Mouse (Mus musculus) granulocyte monocyte progenitor cell, adult 5-6 weeks (primary cell): Measurements from ENCODE around the gene Ypel3. TPM values are rescaled to one million over a fixed set of nuclear protein-coding genes. Genes with fewer than 3 reads are reported as not detected.
A peak's percentile ranks its signal among the peaks of the same experiment; 100 is the strongest.

Source experiments
- ATAC-seq: replicated peaks from 2 replicates; pipeline ENCODE4 v1.8.0; 2016; ENCODE audit warnings: mild to moderate bottlenecking, moderate TSS enrichment, inconsistent platforms; ENCODE audit not compliant: poor library complexity, severe bottlenecking
- total RNA-seq, 2 experiments: library from RNA; stranded (forward) in 1 of 2; stranded (reverse) in 1 of 2; fragments of 200-712, 200-1000 nt in 1 of 2; fragments of >200 nt in 1 of 2; fragmentation: Nextera tagmentation in 1 of 2; gene quantifications; 2 replicates each; pipeline ENCODE4 v1.2.3; 2014 to 2017

Ypel3 gene
- total RNA-seq, 2 experiments from 2014 or later = 17.4 to 29.6 TPM

- ATAC-seq = no peak
Observed at GRCm38 (mm10) chr7:126806956-126807355, 30.2 kb downstream of the Ypel3 start.

GRCm38 (mm10) chr7:126807405-126807804 is 30.6 kb downstream of the Ypel3 start:
- ATAC-seq = no peak

- ATAC-seq = peak; percentile 92
Observed at GRCm38 (mm10) chr7:126808703-126809455, 32.1 kb downstream of the Ypel3 start.

- ATAC-seq = no peak
Observed at GRCm38 (mm10) chr7:126809723-126810369, 33.1 kb downstream of the Ypel3 start.

GRCm38 (mm10) chr7:126815726-126816222 is 39.0 kb downstream of the Ypel3 start:
- ATAC-seq = no peak

GRCm38 (mm10) chr7:126816494-126816893 is 39.7 kb downstream of the Ypel3 start:
- ATAC-seq = no peak

- ATAC-seq = no peak
Observed at GRCm38 (mm10) chr7:126817595-126817994, 40.8 kb downstream of the Ypel3 start.

- ATAC-seq = no peak
Observed at GRCm38 (mm10) chr7:126818818-126819217, 42.1 kb downstream of the Ypel3 start.

GRCm38 (mm10) chr7:126821835-126822511 is 45.2 kb downstream of the Ypel3 start:
- ATAC-seq = peak; percentile 80

- no peak for ATAC-seq
Observed at GRCm38 (mm10) chr7:126822741-126823140, 46.0 kb downstream of the Ypel3 start.

GRCm38 (mm10) chr7:126823202-126823711 is 46.5 kb downstream of the Ypel3 start:
- ATAC-seq = no peak

- ATAC-seq = no peak
Observed at GRCm38 (mm10) chr7:126823940-126824339, 47.2 kb downstream of the Ypel3 start.

- peak; percentile 49 for ATAC-seq
Observed at GRCm38 (mm10) chr7:126825403-126825802, 48.6 kb downstream of the Ypel3 start.

- ATAC-seq = no peak
Observed at GRCm38 (mm10) chr7:126825952-126826351, 49.2 kb downstream of the Ypel3 start.

Other genes starting within 250 kb of the Ypel3 start
Only the 30 nearest of the 31 such genes appear.
- 188 and 206 TPM in 2 replicates for gene Eif3c, start 210.5 kb upstream of the Ypel3 start, total RNA-seq (2014; fragmentation: Nextera tagmentation)
- 229 and 239 TPM in 2 replicates for gene Eif3c, start 210.5 kb upstream of the Ypel3 start, total RNA-seq (2017)
- 2.1 and 3.9 TPM in 2 replicates for gene Apobr, start 192.0 kb upstream of the Ypel3 start, total RNA-seq (2014; fragmentation: Nextera tagmentation)
- 4.2 and 6.2 TPM in 2 replicates for gene Apobr, start 192.0 kb upstream of the Ypel3 start, total RNA-seq (2017)
- 37.7 and 61.7 TPM in 2 replicates for gene Cln3, start 191.1 kb upstream of the Ypel3 start, total RNA-seq (2014; fragmentation: Nextera tagmentation)
- 9.6 and 16.3 TPM in 2 replicates for gene Cln3, start 191.1 kb upstream of the Ypel3 start, total RNA-seq (2017)
- gene Il27, start 182.0 kb upstream of the Ypel3 start, total RNA-seq (2014; fragmentation: Nextera tagmentation) = 1.3 TPM in 1 of 2 replicates, not detected in the other
- gene Il27, start 182.0 kb upstream of the Ypel3 start, total RNA-seq (2017) = 1.2 TPM in 1 of 2 replicates, not detected in the other
- gene Nupr1, start 146.1 kb upstream of the Ypel3 start, total RNA-seq (2014; fragmentation: Nextera tagmentation) = 0.92 and 1.3 TPM in 2 replicates
- 1.7 TPM in 1 of 2 replicates, not detected in the other for gene Nupr1, start 146.1 kb upstream of the Ypel3 start, total RNA-seq (2017)
- gene Sgf29, start 127.6 kb upstream of the Ypel3 start, total RNA-seq (2014; fragmentation: Nextera tagmentation) = 129 and 133 TPM in 2 replicates
- 53.3 and 79.1 TPM in 2 replicates for gene Sgf29, start 127.6 kb upstream of the Ypel3 start, total RNA-seq (2017)
- 0.85 TPM in 1 of 2 replicates, not detected in the other for gene Sult1a1, start 100.5 kb upstream of the Ypel3 start, total RNA-seq (2014; fragmentation: Nextera tagmentation)
- gene Sult1a1, start 100.5 kb upstream of the Ypel3 start, total RNA-seq (2017) = 0.56 and 1.6 TPM in 2 replicates
- 151 and 195 TPM in 2 replicates for gene Bola2, start 81.6 kb upstream of the Ypel3 start, total RNA-seq (2014; fragmentation: Nextera tagmentation)
- 135 and 158 TPM in 2 replicates for gene Bola2, start 81.6 kb upstream of the Ypel3 start, total RNA-seq (2017)
- gene Slx1b, start 81.2 kb upstream of the Ypel3 start, total RNA-seq (2014; fragmentation: Nextera tagmentation) = 9.3 and 13.3 TPM in 2 replicates
- gene Slx1b, start 81.2 kb upstream of the Ypel3 start, total RNA-seq (2017) = 5.4 and 6.3 TPM in 2 replicates
- 497 and 510 TPM in 2 replicates for gene Coro1a, start 69.2 kb upstream of the Ypel3 start, total RNA-seq (2014; fragmentation: Nextera tagmentation)
- 409 and 441 TPM in 2 replicates for gene Coro1a, start 69.2 kb upstream of the Ypel3 start, total RNA-seq (2017)
- 90.7 and 111 TPM in 2 replicates for gene Mapk3, start 17.4 kb upstream of the Ypel3 start, total RNA-seq (2014; fragmentation: Nextera tagmentation)
- gene Mapk3, start 17.4 kb upstream of the Ypel3 start, total RNA-seq (2017) = 52.5 and 53.0 TPM in 2 replicates
- gene Gdpd3, start 10.6 kb upstream of the Ypel3 start, total RNA-seq (2014; fragmentation: Nextera tagmentation) = 13.0 and 27.7 TPM in 2 replicates
- gene Gdpd3, start 10.6 kb upstream of the Ypel3 start, total RNA-seq (2017) = 3.6 and 11.3 TPM in 2 replicates
- 0.58 TPM in 1 of 2 replicates, not detected in the other for gene Tbx6, start 4.5 kb downstream of the Ypel3 start, total RNA-seq (2014; fragmentation: Nextera tagmentation)
- gene Tbx6, start 4.5 kb downstream of the Ypel3 start, total RNA-seq (2017) = not detected in 2 replicates
- gene Ppp4c, start 15.5 kb downstream of the Ypel3 start, total RNA-seq (2014; fragmentation: Nextera tagmentation) = 160 and 219 TPM in 2 replicates
- 131 and 137 TPM in 2 replicates for gene Ppp4c, start 15.5 kb downstream of the Ypel3 start, total RNA-seq (2017)
- not detected in 2 replicates for gene Fam57b, start 20.7 kb downstream of the Ypel3 start, total RNA-seq (2014; fragmentation: Nextera tagmentation)
- not detected in 2 replicates for gene Fam57b, start 20.7 kb downstream of the Ypel3 start, total RNA-seq (2017)
- not detected in 2 replicates for gene 4930451I11Rik, start 54.7 kb downstream of the Ypel3 start, total RNA-seq (2014; fragmentation: Nextera tagmentation)
- gene 4930451I11Rik, start 54.7 kb downstream of the Ypel3 start, total RNA-seq (2017) = not detected in 2 replicates
- not detected in 2 replicates for gene Doc2a, start 70.5 kb downstream of the Ypel3 start, total RNA-seq (2014; fragmentation: Nextera tagmentation)
- gene Doc2a, start 70.5 kb downstream of the Ypel3 start, total RNA-seq (2017) = 0.15 TPM in 1 of 2 replicates, not detected in the other
- gene Hirip3, start 85.0 kb downstream of the Ypel3 start, total RNA-seq (2014; fragmentation: Nextera tagmentation) = 62.2 and 65.9 TPM in 2 replicates
- gene Hirip3, start 85.0 kb downstream of the Ypel3 start, total RNA-seq (2017) = 168 and 171 TPM in 2 replicates
- gene Ino80e, start 85.4 kb downstream of the Ypel3 start, total RNA-seq (2014; fragmentation: Nextera tagmentation) = 89.0 and 100 TPM in 2 replicates
- 23.4 and 35.3 TPM in 2 replicates for gene Ino80e, start 85.4 kb downstream of the Ypel3 start, total RNA-seq (2017)
- gene Taok2, start 107.7 kb downstream of the Ypel3 start, total RNA-seq (2014; fragmentation: Nextera tagmentation) = 28.0 and 45.8 TPM in 2 replicates
- gene Taok2, start 107.7 kb downstream of the Ypel3 start, total RNA-seq (2017) = 29.9 and 35.6 TPM in 2 replicates
- gene Tmem219, start 146.0 kb downstream of the Ypel3 start, total RNA-seq (2014; fragmentation: Nextera tagmentation) = 27.9 and 31.9 TPM in 2 replicates
- 20.0 and 26.5 TPM in 2 replicates for gene Tmem219, start 146.0 kb downstream of the Ypel3 start, total RNA-seq (2017)
- gene Kctd13, start 151.9 kb downstream of the Ypel3 start, total RNA-seq (2014; fragmentation: Nextera tagmentation) = 12.4 and 23.1 TPM in 2 replicates
- gene Kctd13, start 151.9 kb downstream of the Ypel3 start, total RNA-seq (2017) = 9.7 and 10.3 TPM in 2 replicates
- not detected in 2 replicates for gene Asphd1, start 172.6 kb downstream of the Ypel3 start, total RNA-seq (2014; fragmentation: Nextera tagmentation)
- gene Asphd1, start 172.6 kb downstream of the Ypel3 start, total RNA-seq (2017) = not detected in 2 replicates
- 3.4 and 6.4 TPM in 2 replicates for gene Sez6l2, start 173.6 kb downstream of the Ypel3 start, total RNA-seq (2014; fragmentation: Nextera tagmentation)
- gene Sez6l2, start 173.6 kb downstream of the Ypel3 start, total RNA-seq (2017) = 0.46 and 1.4 TPM in 2 replicates
- gene Cdipt, start 199.0 kb downstream of the Ypel3 start, total RNA-seq (2014; fragmentation: Nextera tagmentation) = 72.3 and 78.9 TPM in 2 replicates
- gene Cdipt, start 199.0 kb downstream of the Ypel3 start, total RNA-seq (2017) = 38.2 and 63.1 TPM in 2 replicates
- gene Cdiptos, start 199.1 kb downstream of the Ypel3 start, total RNA-seq (2014; fragmentation: Nextera tagmentation) = 1.1 and 2.7 TPM in 2 replicates
- 0.26 and 1.1 TPM in 2 replicates for gene Cdiptos, start 199.1 kb downstream of the Ypel3 start, total RNA-seq (2017)
- 9.8 and 13.1 TPM in 2 replicates for gene Mvp, start 237.7 kb downstream of the Ypel3 start, total RNA-seq (2014; fragmentation: Nextera tagmentation)
- 17.7 and 22.1 TPM in 2 replicates for gene Mvp, start 237.7 kb downstream of the Ypel3 start, total RNA-seq (2017)
- not detected in 2 replicates for gene Pagr1b, start 239.5 kb downstream of the Ypel3 start, total RNA-seq (2014; fragmentation: Nextera tagmentation)
- gene Pagr1b, start 239.5 kb downstream of the Ypel3 start, total RNA-seq (2017) = 10.5 TPM in 1 of 2 replicates, not detected in the other
- gene Pagr1a, start 240.4 kb downstream of the Ypel3 start, total RNA-seq (2014; fragmentation: Nextera tagmentation) = 17.5 and 50.8 TPM in 2 replicates
- 3.4 and 27.2 TPM in 2 replicates for gene Pagr1a, start 240.4 kb downstream of the Ypel3 start, total RNA-seq (2017)
- 2.3 and 28.3 TPM in 2 replicates for gene Gm42742, start 244.1 kb downstream of the Ypel3 start, total RNA-seq (2014; fragmentation: Nextera tagmentation)
- 32.7 and 35.4 TPM in 2 replicates for gene Gm42742, start 244.1 kb downstream of the Ypel3 start, total RNA-seq (2017)